Mouse (Mus musculus): ENCODE data around the gene Fhl1.

DNA sequence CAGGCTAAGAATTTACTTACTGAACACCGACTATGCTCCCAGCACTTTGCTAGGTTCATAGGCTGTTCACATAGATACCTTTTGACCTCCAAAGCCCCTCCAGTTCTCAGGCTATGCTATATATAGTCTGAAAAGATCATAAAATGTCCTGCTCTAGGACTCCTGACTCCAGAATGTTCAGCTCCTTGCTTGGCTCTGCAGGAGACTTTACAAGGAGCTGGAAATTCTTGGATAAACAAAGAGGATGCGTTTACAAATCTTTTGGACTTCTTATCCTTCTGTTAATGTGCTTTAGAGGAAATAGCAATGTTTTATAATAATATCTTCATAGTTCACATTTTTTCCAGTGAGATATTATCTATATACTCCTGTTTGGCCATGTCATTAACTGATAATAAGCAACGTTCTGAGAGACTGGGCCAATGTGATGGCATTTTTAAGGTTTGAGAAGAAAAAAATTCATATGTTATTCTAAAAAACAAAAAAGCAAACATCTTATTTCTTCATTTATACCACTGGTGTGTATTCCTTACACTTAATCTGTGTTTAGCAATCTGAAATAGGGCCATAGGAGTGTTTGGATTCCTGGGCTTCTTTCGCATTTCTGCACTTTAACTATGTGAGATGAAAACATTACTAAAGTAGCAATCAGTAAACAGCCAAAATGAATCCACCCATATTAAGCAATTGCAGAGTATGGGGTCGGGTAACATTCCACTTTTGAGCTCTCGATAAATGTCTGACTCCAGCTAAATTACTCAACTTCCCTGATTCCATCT is 22.8 kb upstream of the Fhl1 start:
- TF ChIP-seq CTCF (IDR thresholded peaks at IDR 0.05; ENCODE audit: extremely low read depth, insufficient read length, insufficient replicate concordance, low read depth, low read length) (no peak), POLR2A (IDR thresholded peaks at IDR 0.05; ENCODE audit: low read depth, low read length) (no peak)

Measured in small intestine, adult 2 months (tissue).